Mouse (Mus musculus) cerebellum, adult 18-20 months (tissue): ENCODE data around the gene Frmd4b.

ENCODE experiments used
- DNase-seq, 2 experiments: peaks; one replicate each; pipeline ENCODE4 v3.0.0; 2021

Gene Frmd4b

GRCm38 (mm10) chr6:97240092-97240491, 377.2 kb downstream of the Frmd4b start:
- no peak for DNase-seq

GRCm38 (mm10) chr6:97239360-97239759, 378.0 kb downstream of the Frmd4b start:
- DNase-seq, result no peak
